Mouse (Mus musculus): ENCODE results near the gene Rab3d. TPM values are rescaled to one million over a fixed set of nuclear protein-coding genes. Genes with fewer than 3 reads are reported as not detected.

Rab3d gene
- total and polyA plus RNA-seq, 2 experiments = 5.6 to 16.6 TPM

GRCm38 (mm10) chr9:21936692-21937570, 18.9 kb upstream of the Rab3d start, which contains the start of gene Plppr2:
Plppr2 (plus strand) TSS chr9:21937033.
- H3K9ac ChIP-seq (ENCODE audit: low read depth, low read length) = peak within 1 kb of the TSS; percentile 58
- 5% methylated on average over 43 of the region's 43 CpGs for WGBS
- TF ChIP-seq POLR2A (IDR thresholded peaks at IDR 0.05; ENCODE audit: extremely low read depth, insufficient read depth, low read length) (peak; percentile 20; the same call in 1 of the 2 replicates), CTCF (IDR thresholded peaks at IDR 0.05; ENCODE audit: low read depth, low read length) (no peak)

DNA sequence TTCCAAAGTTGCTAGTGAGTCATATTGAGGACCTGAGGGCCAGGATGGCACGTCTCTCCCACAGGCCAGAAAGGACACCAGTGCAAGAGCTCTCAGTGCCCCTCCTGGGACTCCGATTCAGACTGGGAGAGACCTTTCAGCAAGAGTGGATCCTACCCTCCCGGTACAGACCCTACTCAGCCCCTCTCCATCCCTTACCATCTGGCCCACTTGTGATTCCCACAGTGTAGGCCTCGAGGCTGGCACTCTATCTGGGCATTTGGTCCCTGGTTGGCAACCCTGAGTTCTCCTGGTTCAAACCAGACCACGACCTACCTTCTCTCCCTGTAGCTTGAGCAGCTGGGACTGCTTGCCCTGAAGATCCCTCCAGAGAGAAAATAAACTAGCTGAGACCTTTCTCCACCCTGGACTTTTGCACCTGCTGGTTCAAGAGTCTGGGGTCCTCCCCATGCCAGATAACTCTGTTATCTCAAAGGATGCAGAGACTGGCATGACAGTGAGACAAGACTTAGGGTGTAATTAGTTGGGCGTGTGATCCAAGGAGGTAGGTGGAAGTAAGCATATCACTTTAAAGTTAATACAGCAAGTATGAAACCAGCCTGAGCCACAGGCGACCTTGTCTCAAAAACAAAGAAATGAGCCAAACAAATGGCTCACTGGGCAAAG, 17.6 kb upstream of the Rab3d start:
- TF ChIP-seq POLR2A (IDR thresholded peaks at IDR 0.05; ENCODE audit: extremely low read depth, insufficient read depth, low read length) (no peak), CTCF (IDR thresholded peaks at IDR 0.05; ENCODE audit: low read depth, low read length) (no peak)
- Histone ChIP-seq H3K4me3 (ENCODE audit: insufficient read depth, low read depth, low read length) (no peak overlapping the region), H3K27ac (replicated peaks; ENCODE audit: insufficient read depth, low read depth, low read length) (no peak overlapping the region), H3K79me2 (ENCODE audit: control insufficient read depth, insufficient read depth, low read length) (no peaks in the 10 kb centered on the region), H3K27me3 (ENCODE audit: control insufficient read depth, insufficient read depth, low read length) (no peaks in the 10 kb centered on the region), H3K9ac (ENCODE audit: low read depth, low read length) (no peak overlapping the region), H3K36me3 (ENCODE audit: control insufficient read depth, insufficient read depth, low read length) (no peaks in the 10 kb centered on the region), H3K4me1 (ENCODE audit: control insufficient read depth, insufficient read depth, low read length) (no peaks in the 10 kb centered on the region)
- no peak for DNase-seq (ENCODE audit: extremely low read depth, low read depth, low spot score)
- 96% methylated on average over 7 of the region's 7 CpGs for WGBS

More at GRCm38 (mm10) chr9:21936692-21937570, 18.9 kb upstream of the Rab3d start, which contains the start of gene Plppr2:
- Histone ChIP-seq H3K4me3 (ENCODE audit: insufficient read depth, low read depth, low read length) (peak within 1 kb of the TSS; percentile 59), H3K27me3 (ENCODE audit: control insufficient read depth, insufficient read depth, low read length) (no peaks in the 10 kb centered on the region), H3K4me1 (ENCODE audit: control insufficient read depth, insufficient read depth, low read length) (no peaks in the 10 kb centered on the region), H3K36me3 (ENCODE audit: control insufficient read depth, insufficient read depth, low read length) (no peaks in the 10 kb centered on the region), H3K27ac (replicated peaks; ENCODE audit: insufficient read depth, low read depth, low read length) (no peak within 1 kb of the TSS), H3K79me2 (ENCODE audit: control insufficient read depth, insufficient read depth, low read length) (no peaks in the 10 kb centered on the region)
- DNase-seq (ENCODE audit: extremely low read depth, low read depth, low spot score) = peak; percentile 84

GRCm38 (mm10) chr9:21934021-21934420, 16.0 kb upstream of the Rab3d start:
- TF ChIP-seq POLR2A (IDR thresholded peaks at IDR 0.05; ENCODE audit: extremely low read depth, insufficient read depth, low read length) (no peak), CTCF (IDR thresholded peaks at IDR 0.05; ENCODE audit: low read depth, low read length) (no peak)
- WGBS = 97% methylated on average over 12 of the region's 12 CpGs
- Histone ChIP-seq H3K27ac (replicated peaks; ENCODE audit: insufficient read depth, low read depth, low read length) (no peak overlapping the region), H3K4me3 (ENCODE audit: insufficient read depth, low read depth, low read length) (no peak overlapping the region), H3K79me2 (ENCODE audit: control insufficient read depth, insufficient read depth, low read length) (no peaks in the 10 kb centered on the region), H3K27me3 (ENCODE audit: control insufficient read depth, insufficient read depth, low read length) (no peaks in the 10 kb centered on the region), H3K36me3 (ENCODE audit: control insufficient read depth, insufficient read depth, low read length) (no peaks in the 10 kb centered on the region), H3K4me1 (ENCODE audit: control insufficient read depth, insufficient read depth, low read length) (no peaks in the 10 kb centered on the region), H3K9ac (ENCODE audit: low read depth, low read length) (no peak overlapping the region)
- no peak for DNase-seq (ENCODE audit: extremely low read depth, low read depth, low spot score)

DNA sequence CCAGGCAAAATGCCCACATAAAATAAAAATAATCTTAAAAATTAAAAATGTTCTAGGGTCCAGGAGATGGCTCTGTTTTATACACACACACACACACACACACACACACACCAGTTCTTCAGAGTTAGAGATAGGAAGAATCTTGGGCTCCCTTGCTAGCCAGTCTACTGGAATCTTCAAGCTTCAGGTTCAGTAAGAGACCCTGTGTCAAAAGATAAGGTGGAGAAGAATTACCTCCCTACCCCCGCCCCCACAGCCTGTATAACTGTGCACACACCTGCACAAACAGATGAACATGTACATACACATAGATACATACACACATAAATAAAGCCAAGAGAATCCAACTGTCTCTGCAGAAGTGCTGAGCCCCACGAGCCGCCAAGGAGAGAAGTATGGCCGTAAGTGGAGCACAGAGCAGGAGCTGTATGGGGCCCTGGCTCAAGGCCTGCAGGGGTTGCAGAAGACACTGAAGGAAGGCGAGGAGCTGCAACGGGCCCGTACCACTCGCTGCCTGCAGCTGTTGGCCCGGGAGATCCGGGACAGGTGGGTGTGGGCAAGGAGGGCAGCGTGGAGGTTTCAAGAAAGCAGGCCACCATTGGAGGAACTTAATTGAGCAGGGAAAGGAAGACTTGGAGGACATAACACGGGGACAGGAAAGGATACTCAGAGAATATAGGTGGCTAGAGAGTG, 14.6 kb upstream of the Rab3d start:
- TF ChIP-seq POLR2A (IDR thresholded peaks at IDR 0.05; ENCODE audit: extremely low read depth, insufficient read depth, low read length) (no peak), CTCF (IDR thresholded peaks at IDR 0.05; ENCODE audit: low read depth, low read length) (no peak)
- no peaks in the 10 kb centered on the region for H3K36me3 ChIP-seq (ENCODE audit: control insufficient read depth, insufficient read depth, low read length)
- 0 out of 2 replicates have a peak, but pooled peaks cover 1% of the 10 kb centered on the region for H3K4me1 ChIP-seq (ENCODE audit: control insufficient read depth, insufficient read depth, low read length)
- no peak for DNase-seq (ENCODE audit: extremely low read depth, low read depth, low spot score)
- H3K79me2 ChIP-seq (ENCODE audit: control insufficient read depth, insufficient read depth, low read length) = no peaks in the 10 kb centered on the region
- no peaks in the 10 kb centered on the region for H3K27me3 ChIP-seq (ENCODE audit: control insufficient read depth, insufficient read depth, low read length)
- H3K9ac ChIP-seq (ENCODE audit: low read depth, low read length) = no peak overlapping the region
- 89% methylated on average over 12 of the region's 12 CpGs for WGBS
- H3K27ac ChIP-seq (replicated peaks; ENCODE audit: insufficient read depth, low read depth, low read length) = no peak overlapping the region
- H3K4me3 ChIP-seq (ENCODE audit: insufficient read depth, low read depth, low read length) = no peak overlapping the region

GRCm38 (mm10) chr9:21932006-21932405, 14.0 kb upstream of the Rab3d start:
- WGBS = 87% methylated on average over 2 of the region's 2 CpGs
- Histone ChIP-seq H3K27me3 (ENCODE audit: control insufficient read depth, insufficient read depth, low read length) (no peaks in the 10 kb centered on the region), H3K79me2 (ENCODE audit: control insufficient read depth, insufficient read depth, low read length) (no peaks in the 10 kb centered on the region), H3K9ac (ENCODE audit: low read depth, low read length) (no peak overlapping the region), H3K27ac (replicated peaks; ENCODE audit: insufficient read depth, low read depth, low read length) (no peak overlapping the region), H3K36me3 (ENCODE audit: control insufficient read depth, insufficient read depth, low read length) (no peaks in the 10 kb centered on the region), H3K4me1 (ENCODE audit: control insufficient read depth, insufficient read depth, low read length) (0 out of 2 replicates have a peak, but pooled peaks cover 1% of the 10 kb centered on the region), H3K4me3 (ENCODE audit: insufficient read depth, low read depth, low read length) (no peak overlapping the region)
- no peak for TF ChIP-seq CTCF (IDR thresholded peaks at IDR 0.05; ENCODE audit: low read depth, low read length)
- TF ChIP-seq POLR2A (IDR thresholded peaks at IDR 0.05; ENCODE audit: extremely low read depth, insufficient read depth, low read length) = no peak
- DNase-seq (ENCODE audit: extremely low read depth, low read depth, low spot score) = no peak

Data from liver, adult 2 months (tissue).